Mouse (Mus musculus) forebrain, embryonic 13.5 days (tissue): ENCODE results near the gene Slc23a4. TPM values are rescaled to one million over a fixed set of nuclear protein-coding genes. Genes with fewer than 3 reads are reported as not detected.
A peak's percentile ranks its signal among the peaks of the same experiment; 100 is the strongest.

Experiments used
- ATAC-seq: fragments of 200-750 bp; cut with Nextera tagmentation; 2 replicates; pipeline ENCODE4 v1.8.0; 2017
- H3K27ac ChIP-seq: fragments of 300-500 bp; sonication (generic); 2 replicates; pipeline ENCODE4 v1.5.1; 2015; ENCODE audit warnings: inconsistent platforms, mild to moderate bottlenecking, moderate library complexity
- H3K27me3 ChIP-seq: fragments of 300-500 bp; sonication (generic); 2 replicates; pipeline ENCODE4 v1.6.1; 2015; ENCODE audit warnings: mild to moderate bottlenecking, inconsistent platforms
- H3K36me3 ChIP-seq: fragments of 300-500 bp; sonication (generic); 2 replicates; pipeline ENCODE4 v1.6.1; 2015; ENCODE audit warnings: mild to moderate bottlenecking, inconsistent platforms; ENCODE audit not compliant: poor library complexity, severe bottlenecking
- H3K4me1 ChIP-seq: fragments of 300-500 bp; sonication (generic); 2 replicates; pipeline ENCODE4 v1.6.1; 2015; ENCODE audit warnings: inconsistent platforms
- H3K4me2 ChIP-seq: fragments of 300-500 bp; sonication (generic); 2 replicates; pipeline ENCODE4 v1.6.1; 2015; ENCODE audit warnings: inconsistent platforms, mild to moderate bottlenecking, moderate library complexity
- H3K4me3 ChIP-seq: fragments of 300-500 bp; sonication (generic); 2 replicates; pipeline ENCODE4 v1.5.1; 2015; ENCODE audit warnings: mild to moderate bottlenecking, inconsistent platforms
- H3K9ac ChIP-seq: fragments of 300-500 bp; sonication (generic); 2 replicates; pipeline ENCODE4 v1.6.1; 2015; ENCODE audit warnings: mild to moderate bottlenecking, inconsistent platforms
- H3K9me3 ChIP-seq: fragments of 300-500 bp; sonication (generic); replicated peaks from 2 replicates; pipeline ENCODE4 v1.6.1; 2016; ENCODE audit warnings: inconsistent platforms
- WGBS: fragments of 180-500 bp; shearing (Covaris S2); methylation state at CpG from one replicate; pipeline ENCODE4 v1.1.7; 2015; 5-methylcytosine and 5-hydroxymethylcytosine counted together
- polyA plus RNA-seq: library from polyadenylated mRNA; unstranded; fragments of >200 nt; fragmentation: Nextera tagmentation; extraction: Ambion mirVana; gene quantifications from 2 replicates; pipeline ENCODE4 v1.2.1, GENCODE M21; 2015

Slc23a4 gene
- polyA plus RNA-seq, 1 experiment from 2014 or later = 0.74 TPM

- 51% methylated on average over 18 of the region's 18 CpGs for WGBS
- H3K4me2 ChIP-seq = peak overlapping the region; percentile 49
- ATAC-seq = peak; percentile 90
- H3K4me3 ChIP-seq = 0 out of 2 replicates have a peak overlapping the region, but pooled peaks have one; percentile 11
- 0 out of 2 replicates have a peak, but pooled peaks cover 5% of the 10 kb centered on the region for H3K4me1 ChIP-seq
- no peaks in the 10 kb centered on the region for H3K36me3 ChIP-seq
- H3K27me3 ChIP-seq = no peaks in the 10 kb centered on the region
- no peak overlapping the region for H3K27ac ChIP-seq
- no peaks in the 10 kb centered on the region for H3K9me3 ChIP-seq
- 0 out of 2 replicates have a peak overlapping the region, but pooled peaks have one; percentile 12 for H3K9ac ChIP-seq
These were observed 33.0 kb downstream of the Slc23a4 start for GRCm38 (mm10) chr6:34954926-34955861.

- Histone ChIP-seq H3K4me3 (no peak overlapping the region), H3K27ac (no peak overlapping the region), H3K9me3 (no peaks in the 10 kb centered on the region; the same call in 1 of the 2 replicates), H3K36me3 (no peaks in the 10 kb centered on the region), H3K27me3 (no peaks in the 10 kb centered on the region), H3K4me2 (no peak overlapping the region), H3K4me1 (0 out of 2 replicates have a peak, but pooled peaks cover 5% of the 10 kb centered on the region), H3K9ac (no peak overlapping the region)
- 76% methylated on average over 7 of the region's 7 CpGs for WGBS
- no peak for ATAC-seq
These were observed 36.1 kb downstream of the Slc23a4 start for GRCm38 (mm10) chr6:34951956-34952667.

- H3K27me3 ChIP-seq = no peaks in the 10 kb centered on the region
- H3K4me2 ChIP-seq = no peak overlapping the region
- H3K4me1 ChIP-seq = 0 out of 2 replicates have a peak, but pooled peaks cover 5% of the 10 kb centered on the region
- no peak overlapping the region for H3K4me3 ChIP-seq
- H3K27ac ChIP-seq = no peak overlapping the region
- H3K9me3 ChIP-seq = no peaks in the 10 kb centered on the region; the same call in 1 of the 2 replicates
- H3K9ac ChIP-seq = no peak overlapping the region
- 92% methylated on average over 7 of the region's 7 CpGs for WGBS
- H3K36me3 ChIP-seq = no peaks in the 10 kb centered on the region
- ATAC-seq = no peak
These were observed 36.7 kb downstream of the Slc23a4 start for GRCm38 (mm10) chr6:34951518-34951917.

DNA sequence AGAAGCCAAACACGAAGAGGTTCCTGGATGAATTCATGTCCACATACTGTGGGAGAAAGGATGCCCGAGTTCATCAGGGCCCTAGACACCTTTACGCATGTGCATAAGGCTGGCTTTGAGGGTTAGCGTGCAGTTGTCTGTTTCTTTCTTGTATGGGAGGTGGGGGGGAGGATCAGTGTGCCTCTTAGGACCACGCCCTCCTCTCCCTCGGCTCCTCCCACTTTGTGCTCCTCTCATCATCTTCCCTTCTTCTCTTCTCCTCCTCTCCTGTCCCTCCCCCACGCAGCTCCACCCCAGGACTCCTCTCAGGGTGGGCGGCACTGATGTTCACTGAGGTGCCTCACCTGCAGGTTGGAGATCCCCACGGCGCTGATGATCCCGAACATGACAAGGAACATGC, 39.7 kb downstream of the Slc23a4 start:
- Histone ChIP-seq H3K36me3 (no peaks in the 10 kb centered on the region), H3K4me1 (no peaks in the 10 kb centered on the region), H3K27me3 (no peaks in the 10 kb centered on the region), H3K9ac (peak overlapping the region; percentile 26; the same call in 1 of the 2 replicates), H3K27ac (no peak overlapping the region), H3K9me3 (no peaks in the 10 kb centered on the region; the same call in 1 of the 2 replicates), H3K4me2 (peak overlapping the region; percentile 51), H3K4me3 (peak overlapping the region; percentile 25)
- peak; percentile 30; the same call in 1 of the 2 replicates for ATAC-seq
- 10% methylated on average over 11 of the region's 11 CpGs for WGBS

DNA sequence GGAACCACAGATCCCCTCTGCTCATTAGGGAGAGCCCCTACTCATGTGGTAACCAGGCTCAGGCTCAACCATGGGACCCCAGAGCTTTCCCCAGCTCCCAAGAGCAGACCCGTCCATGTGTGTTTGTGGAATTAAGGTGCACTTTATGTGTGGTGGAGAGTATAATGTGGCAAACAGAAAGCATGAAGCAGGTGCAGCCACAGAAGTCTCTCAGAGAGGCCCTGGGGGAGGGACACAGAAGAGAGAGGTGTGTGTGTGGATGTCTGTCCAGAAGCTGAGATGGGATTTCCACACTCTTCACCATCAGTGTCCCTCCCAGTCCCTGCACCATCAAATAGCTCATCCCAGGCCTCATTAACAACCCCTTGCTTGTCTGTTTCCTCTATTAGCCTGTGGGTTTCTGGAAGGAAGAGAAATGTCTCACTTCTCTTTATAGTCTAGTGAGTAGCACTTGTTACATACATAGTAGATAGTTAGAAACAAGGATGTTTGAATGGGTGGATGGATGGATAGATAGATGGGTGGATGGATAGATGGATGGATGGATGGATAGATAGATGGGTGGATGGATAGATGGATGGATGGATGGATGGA, 41.6 kb downstream of the Slc23a4 start:
- Histone ChIP-seq H3K9me3 (no peaks in the 10 kb centered on the region; the same call in 1 of the 2 replicates), H3K36me3 (no peaks in the 10 kb centered on the region), H3K4me2 (no peak overlapping the region), H3K4me3 (no peak overlapping the region), H3K4me1 (no peaks in the 10 kb centered on the region), H3K9ac (no peak overlapping the region), H3K27me3 (no peaks in the 10 kb centered on the region), H3K27ac (no peak overlapping the region)
- 94% methylated on average over 1 of the region's 1 CpGs for WGBS
- no peak for ATAC-seq

DNA sequence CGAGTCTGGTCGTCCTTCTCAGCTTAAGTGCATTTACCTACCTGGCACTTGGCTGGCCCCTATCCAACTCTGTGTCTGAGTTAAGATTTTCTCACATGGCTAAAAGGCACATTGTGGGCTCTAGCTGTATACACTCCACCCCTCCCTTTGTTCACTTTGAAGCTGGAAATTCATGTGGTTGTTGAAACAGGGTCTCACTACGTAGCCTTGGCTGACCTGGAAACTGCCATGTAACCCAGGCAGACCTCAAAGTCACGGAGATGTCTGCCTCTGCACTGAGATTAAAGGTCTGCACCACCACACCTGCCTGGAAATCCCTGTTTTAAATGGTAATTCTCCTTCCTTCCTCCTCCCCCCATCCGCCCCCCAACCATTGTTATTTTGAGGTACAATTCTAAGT, 44.7 kb downstream of the Slc23a4 start:
- H3K27me3 ChIP-seq = no peaks in the 10 kb centered on the region
- H3K36me3 ChIP-seq = no peaks in the 10 kb centered on the region
- 78% methylated on average over 5 of the region's 5 CpGs for WGBS
- no peak overlapping the region for H3K9ac ChIP-seq
- no peaks in the 10 kb centered on the region; the same call in 1 of the 2 replicates for H3K9me3 ChIP-seq
- no peaks in the 10 kb centered on the region for H3K4me1 ChIP-seq
- no peak overlapping the region for H3K4me2 ChIP-seq
- no peak for ATAC-seq
- no peak overlapping the region for H3K4me3 ChIP-seq
- no peak overlapping the region for H3K27ac ChIP-seq

DNA sequence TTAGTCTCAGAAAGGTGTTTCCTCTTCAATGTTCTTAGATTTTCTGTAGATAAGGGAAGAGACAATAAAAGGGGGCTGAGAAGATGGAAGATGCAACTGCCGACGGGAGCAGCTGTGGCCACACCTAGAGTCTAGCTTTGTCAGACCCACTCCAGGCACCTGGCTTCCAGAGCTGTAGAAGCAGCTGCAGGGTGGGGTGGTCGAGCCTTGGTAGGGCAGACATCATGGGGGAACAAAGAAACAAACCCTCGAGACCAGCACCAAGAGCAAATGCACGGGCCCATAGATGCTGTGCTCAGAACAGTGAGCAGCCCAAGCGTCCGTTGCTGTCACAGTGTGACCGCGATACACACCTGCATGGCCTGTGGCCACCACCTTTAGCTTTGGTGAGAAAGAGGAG, 45.8 kb downstream of the Slc23a4 start:
- Histone ChIP-seq H3K36me3 (no peaks in the 10 kb centered on the region), H3K9ac (no peak overlapping the region), H3K27me3 (no peaks in the 10 kb centered on the region), H3K4me3 (no peak overlapping the region), H3K4me2 (no peak overlapping the region), H3K27ac (no peak overlapping the region), H3K9me3 (no peaks in the 10 kb centered on the region; the same call in 1 of the 2 replicates), H3K4me1 (no peaks in the 10 kb centered on the region)
- WGBS = 87% methylated on average over 9 of the region's 9 CpGs
- no peak for ATAC-seq

DNA sequence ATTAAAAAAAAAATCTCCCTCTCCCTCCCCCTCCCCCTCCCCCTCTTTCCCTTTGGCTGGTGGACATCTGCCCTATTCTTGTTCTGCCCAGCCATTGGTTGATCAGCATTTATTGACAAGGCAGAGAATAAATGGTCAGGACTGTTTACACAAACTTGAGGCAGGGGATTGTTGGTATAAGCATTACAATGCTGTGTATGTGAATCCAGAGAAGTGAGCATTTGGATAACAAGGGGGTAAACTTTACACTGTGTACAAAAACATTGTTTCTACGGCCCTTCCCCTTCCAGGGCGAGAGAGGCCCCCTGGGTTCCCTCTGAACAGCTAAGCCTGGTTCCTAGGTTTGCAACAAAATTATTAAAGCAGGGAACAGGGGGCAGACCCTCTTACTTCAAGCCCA, 46.7 kb downstream of the Slc23a4 start:
- no peaks in the 10 kb centered on the region for H3K36me3 ChIP-seq
- H3K4me2 ChIP-seq = no peak overlapping the region
- no peaks in the 10 kb centered on the region for H3K27me3 ChIP-seq
- 73% methylated on average over 2 of the region's 2 CpGs for WGBS
- no peak overlapping the region for H3K27ac ChIP-seq
- H3K4me3 ChIP-seq = no peak overlapping the region
- no peak overlapping the region for H3K9ac ChIP-seq
- H3K9me3 ChIP-seq = no peaks in the 10 kb centered on the region
- H3K4me1 ChIP-seq = no peaks in the 10 kb centered on the region
- no peak for ATAC-seq

- no peak overlapping the region for H3K27ac ChIP-seq
- no peak overlapping the region for H3K4me3 ChIP-seq
- H3K27me3 ChIP-seq = no peaks in the 10 kb centered on the region
- no peak overlapping the region for H3K4me2 ChIP-seq
- 89% methylated on average over 8 of the region's 8 CpGs for WGBS
- H3K9ac ChIP-seq = no peak overlapping the region
- no peaks in the 10 kb centered on the region for H3K36me3 ChIP-seq
- ATAC-seq = no peak
- H3K4me1 ChIP-seq = no peaks in the 10 kb centered on the region
- no peaks in the 10 kb centered on the region for H3K9me3 ChIP-seq
These were observed 48.8 kb downstream of the Slc23a4 start for GRCm38 (mm10) chr6:34939451-34939850.

GRCm38 (mm10) chr6:34938929-34939325, 49.3 kb downstream of the Slc23a4 start:
- H3K4me3 ChIP-seq = no peak overlapping the region
- no peak for ATAC-seq
- no peaks in the 10 kb centered on the region for H3K36me3 ChIP-seq
- H3K4me1 ChIP-seq = no peaks in the 10 kb centered on the region
- H3K27me3 ChIP-seq = no peaks in the 10 kb centered on the region
- H3K9me3 ChIP-seq = no peaks in the 10 kb centered on the region
- WGBS = 55% methylated on average over 4 of the region's 4 CpGs
- H3K9ac ChIP-seq = no peak overlapping the region
- no peak overlapping the region for H3K27ac ChIP-seq
- no peak overlapping the region for H3K4me2 ChIP-seq

DNA sequence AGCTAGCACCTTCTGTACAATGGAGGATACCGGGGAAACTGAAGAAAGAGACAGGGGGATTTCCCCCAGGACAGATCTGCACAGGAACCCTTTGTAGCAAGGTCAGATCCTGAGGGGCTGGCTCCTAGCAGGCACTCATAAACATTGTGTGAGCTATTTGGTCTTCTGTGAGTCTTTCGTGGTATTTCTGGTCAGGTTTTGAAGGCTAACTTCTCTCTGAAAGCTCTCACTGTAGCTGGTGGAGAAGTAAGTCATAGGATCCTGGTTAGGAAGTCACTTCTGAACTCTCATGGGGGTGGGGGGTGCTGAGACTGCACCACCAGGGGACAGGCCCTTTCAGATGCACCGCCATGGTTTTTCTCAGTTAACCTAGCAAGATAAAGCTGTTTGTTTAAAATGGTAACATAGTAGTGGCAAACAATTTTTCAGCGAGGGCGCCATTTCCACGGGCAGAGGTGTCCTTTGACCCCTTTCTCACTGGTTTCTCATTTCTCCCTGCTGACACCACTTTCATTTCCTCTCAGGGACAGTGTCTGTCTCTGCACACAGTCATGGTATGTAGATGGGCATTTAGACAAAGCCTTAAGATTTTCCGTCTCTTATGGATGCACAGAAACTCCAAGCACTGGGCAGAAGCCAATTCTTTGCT, 49.8 kb downstream of the Slc23a4 start:
- Histone ChIP-seq H3K9ac (no peak overlapping the region), H3K36me3 (no peaks in the 10 kb centered on the region), H3K9me3 (no peaks in the 10 kb centered on the region), H3K27ac (no peak overlapping the region), H3K4me1 (no peaks in the 10 kb centered on the region), H3K4me2 (no peak overlapping the region), H3K4me3 (no peak overlapping the region), H3K27me3 (no peaks in the 10 kb centered on the region)
- ATAC-seq = no peak
- WGBS = 79% methylated on average over 7 of the region's 7 CpGs
